Mouse (Mus musculus) olfactory bulb, adult 2 months (tissue): Measurements from ENCODE around the gene Ppfia4.

Source experiments
- CTCF ChIP-seq: fragments of 200-500 bp; IDR thresholded peaks from 2 replicates; pipeline ENCODE4 v1.5.1; 2012; ENCODE audit warnings: low read depth, mild to moderate bottlenecking, low read length, moderate library complexity; ENCODE audit not compliant: insufficient read depth
- POLR2A ChIP-seq: fragments of 200-500 bp; IDR thresholded peaks from 2 replicates; pipeline ENCODE4 v1.6.1; 2012; ENCODE audit warnings: mild to moderate bottlenecking, low read depth, low read length, moderate library complexity; ENCODE audit not compliant: insufficient read depth

DNA sequence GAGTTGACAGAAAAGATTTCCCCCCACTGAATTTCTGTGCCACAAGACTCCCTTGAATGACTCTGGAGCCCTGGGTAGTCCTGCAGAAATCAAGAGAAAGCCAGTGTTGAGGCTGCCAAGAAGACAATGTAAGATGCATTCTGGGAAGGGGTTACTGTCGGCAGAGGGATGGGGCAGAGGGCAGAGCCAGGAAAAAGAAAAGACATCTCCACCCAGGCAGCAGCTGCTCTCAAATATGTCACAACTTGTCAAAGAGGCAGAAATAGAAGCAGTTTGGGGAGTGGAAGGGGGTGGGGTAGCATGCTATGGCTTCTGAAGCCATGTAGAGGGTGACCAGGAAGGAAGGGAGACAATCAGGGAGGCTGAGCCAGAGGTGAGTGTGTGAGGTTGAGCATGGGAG is 49.6 kb downstream of the Ppfia4 start:
- TF ChIP-seq CTCF (no peak), POLR2A (no peak)
